Mouse (Mus musculus): ENCODE data around the gene Adcy9.

Gene Adcy9

DNA sequence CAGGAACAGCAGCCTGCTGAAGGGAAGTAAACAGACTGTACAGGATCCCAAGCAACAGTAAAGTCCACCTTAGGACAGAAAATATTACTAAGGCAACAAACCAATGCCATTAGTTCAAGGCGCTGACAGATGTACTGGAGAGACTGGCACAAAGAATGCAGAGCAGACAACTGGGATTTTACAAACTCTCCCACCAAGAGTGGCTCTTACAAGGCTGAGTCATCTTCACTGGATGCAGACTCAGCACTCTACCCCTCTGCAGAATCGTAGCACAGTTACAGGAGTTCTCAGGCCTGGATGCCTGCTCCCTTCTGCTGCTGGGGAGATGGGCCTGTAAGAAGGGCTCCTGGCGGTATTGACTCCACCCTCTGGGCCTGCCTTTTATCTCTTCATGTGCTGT, 99.4 kb downstream of the Adcy9 start:
- DNase-seq (ENCODE audit: low spot score in 2 of 2) = no peak

DNA sequence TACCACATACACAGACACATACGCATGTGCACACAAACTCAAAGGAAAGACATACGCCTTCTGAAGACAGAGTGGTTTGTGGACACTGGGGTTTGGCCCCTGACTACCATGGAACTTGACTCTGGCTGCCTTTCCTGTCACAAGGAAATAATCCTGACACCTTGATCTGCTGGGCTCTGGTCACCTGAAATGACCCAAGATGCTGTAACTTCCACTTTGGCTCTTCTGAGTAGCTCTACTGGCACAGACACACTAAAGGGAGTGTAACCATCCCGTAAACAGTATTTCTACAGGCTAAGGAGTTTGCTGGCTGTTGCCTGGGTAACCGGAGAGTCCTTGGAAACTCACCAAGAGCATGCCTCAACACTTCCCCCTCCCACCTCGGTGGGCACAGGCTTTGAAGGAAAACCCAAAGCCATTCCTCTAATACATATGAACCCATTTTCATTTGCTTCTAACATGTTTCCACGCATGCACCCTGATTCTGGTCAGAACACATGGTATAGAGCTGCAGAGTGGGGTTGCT, 102.2 kb downstream of the Adcy9 start:
- no peak for DNase-seq (ENCODE audit: low spot score in 2 of 2)

DNA sequence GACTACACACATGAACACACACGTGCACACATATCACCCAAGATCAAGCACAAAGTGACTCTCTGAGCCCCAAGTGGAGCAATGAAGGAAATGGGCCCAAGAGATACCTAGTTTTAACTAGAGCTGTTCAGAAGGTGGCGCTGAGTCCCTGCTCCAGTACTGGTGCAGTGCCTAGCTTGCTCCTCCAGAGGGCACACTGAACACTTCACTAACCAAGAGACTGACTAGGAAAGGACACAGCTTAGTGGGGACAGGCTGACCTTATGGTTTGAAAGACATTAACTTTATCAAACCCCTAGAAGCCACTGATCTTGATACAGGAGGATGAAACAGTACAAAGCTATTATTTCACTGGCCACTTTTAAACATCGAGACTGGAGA, 104.2 kb downstream of the Adcy9 start:
- peak; percentile 50 to 74 for DNase-seq (ENCODE audit: low spot score in 2 of 2)

DNA sequence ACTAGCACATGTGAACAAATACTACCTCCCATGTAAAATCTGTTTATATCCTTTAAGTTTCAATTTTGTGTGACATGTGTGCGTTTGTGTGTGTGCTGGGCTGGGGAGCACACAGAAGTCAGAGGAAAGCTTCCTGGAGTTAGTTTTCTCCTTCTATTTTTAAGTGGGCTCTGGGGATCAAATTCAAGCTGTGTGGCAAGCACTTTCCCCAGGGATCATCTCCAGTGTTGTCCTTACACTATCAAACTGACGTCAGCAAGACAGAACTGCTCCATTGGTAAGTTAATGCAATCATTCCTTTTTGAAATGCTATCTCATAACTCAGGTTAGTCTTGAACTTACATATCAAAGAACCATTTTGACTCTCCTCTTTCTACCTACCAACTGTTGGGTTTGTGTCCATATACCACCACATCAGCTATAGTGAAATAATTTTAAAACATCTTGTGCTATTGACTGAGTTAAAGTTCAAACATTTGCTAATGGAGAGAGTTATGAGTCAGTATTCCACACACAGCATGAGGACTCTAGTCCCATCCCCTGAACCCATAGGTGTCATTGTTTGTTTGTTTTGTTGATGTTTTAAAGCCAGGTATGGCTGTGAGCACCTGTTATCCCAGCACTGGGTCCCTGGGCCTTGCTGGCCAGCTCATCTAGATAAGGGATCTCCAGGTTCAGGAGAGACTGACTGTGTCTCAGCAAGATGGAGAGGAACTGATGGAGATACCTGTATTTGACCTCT, 104.8 kb downstream of the Adcy9 start:
- DNase-seq (ENCODE audit: low spot score in 2 of 2) = no peak

DNA sequence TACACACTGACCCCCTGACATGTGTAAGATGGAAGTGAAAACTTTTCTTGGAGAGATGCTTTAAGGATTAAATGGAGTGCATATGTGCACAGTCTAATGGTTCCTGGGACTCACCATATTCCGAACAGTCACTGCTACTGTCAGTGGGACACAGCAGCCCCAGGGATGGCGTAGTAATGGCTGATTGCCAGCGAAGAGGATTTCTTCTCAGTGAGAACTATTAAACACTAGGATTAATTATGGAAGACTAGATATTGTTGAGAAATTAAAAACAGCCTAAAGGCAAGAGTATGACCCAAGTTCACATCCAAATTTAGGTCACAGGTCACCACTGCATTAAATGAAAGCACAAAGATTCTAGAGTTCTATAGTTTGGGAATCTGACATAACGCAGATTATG, 105.4 kb downstream of the Adcy9 start:
- DNase-seq (ENCODE audit: low spot score in 2 of 2) = no peak

DNA sequence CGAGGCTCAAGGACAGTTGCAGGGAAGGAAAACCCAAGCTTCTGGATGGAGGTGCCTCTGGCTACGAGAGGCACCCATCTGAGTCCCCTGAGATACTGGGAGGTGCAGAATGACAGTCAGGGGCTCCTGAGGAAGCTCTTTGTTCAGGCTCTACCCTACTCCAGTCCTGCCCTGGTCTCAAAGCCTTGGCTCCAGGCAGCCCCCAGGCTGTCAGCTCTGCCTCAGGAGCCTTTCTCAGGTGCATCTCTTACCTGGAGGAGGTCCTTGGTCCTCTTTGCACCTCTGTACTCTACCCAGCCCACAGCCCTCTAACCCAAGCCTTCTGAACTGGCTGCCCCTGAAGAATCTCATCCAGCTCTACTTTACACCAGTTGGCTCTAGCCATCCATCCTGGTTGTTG, 108.3 kb downstream of the Adcy9 start:
- DNase-seq (ENCODE audit: low spot score in 2 of 2) = no peak

DNA sequence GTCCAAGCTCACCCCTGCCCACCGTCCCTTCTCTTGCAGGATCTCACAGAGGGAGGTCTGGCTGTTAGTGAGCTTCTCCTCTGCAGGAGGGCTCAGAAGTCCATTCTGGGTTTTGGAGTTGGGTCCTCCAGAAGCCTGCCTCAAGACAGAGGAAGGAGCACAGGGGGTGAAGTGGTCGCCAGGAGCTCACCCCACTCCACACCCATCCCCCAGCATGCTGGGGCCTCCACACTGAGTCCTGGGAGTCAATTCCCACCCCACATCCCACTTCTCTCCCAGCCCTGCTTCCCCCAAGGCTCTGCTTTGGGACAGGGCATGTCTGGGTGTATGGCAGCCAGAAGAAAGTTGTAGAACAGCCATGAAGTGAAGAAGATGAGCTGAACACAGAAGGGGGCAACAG, 108.7 kb downstream of the Adcy9 start:
- DNase-seq (ENCODE audit: low spot score in 2 of 2) = no peak

DNA sequence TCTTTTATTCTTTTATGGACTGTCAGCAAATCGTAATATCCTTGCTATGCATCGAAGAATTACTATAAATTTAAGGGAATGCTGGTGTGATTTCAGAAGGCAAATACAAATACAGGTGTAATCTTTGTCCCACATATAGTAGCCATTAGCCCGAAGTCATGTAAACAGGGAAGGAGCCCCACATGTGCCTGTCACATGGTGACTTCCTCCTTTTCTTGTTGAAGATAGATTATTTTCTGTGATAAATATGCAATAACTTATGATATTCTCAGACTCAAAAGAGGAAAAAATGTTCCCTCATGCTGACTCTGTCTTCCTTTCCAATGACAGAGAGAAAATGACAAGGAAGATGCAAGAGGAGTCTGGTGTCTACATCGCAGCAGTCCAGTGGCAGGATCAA, 112.5 kb downstream of the Adcy9 start:
- DNase-seq (ENCODE audit: low spot score in 2 of 2) = no peak

DNA sequence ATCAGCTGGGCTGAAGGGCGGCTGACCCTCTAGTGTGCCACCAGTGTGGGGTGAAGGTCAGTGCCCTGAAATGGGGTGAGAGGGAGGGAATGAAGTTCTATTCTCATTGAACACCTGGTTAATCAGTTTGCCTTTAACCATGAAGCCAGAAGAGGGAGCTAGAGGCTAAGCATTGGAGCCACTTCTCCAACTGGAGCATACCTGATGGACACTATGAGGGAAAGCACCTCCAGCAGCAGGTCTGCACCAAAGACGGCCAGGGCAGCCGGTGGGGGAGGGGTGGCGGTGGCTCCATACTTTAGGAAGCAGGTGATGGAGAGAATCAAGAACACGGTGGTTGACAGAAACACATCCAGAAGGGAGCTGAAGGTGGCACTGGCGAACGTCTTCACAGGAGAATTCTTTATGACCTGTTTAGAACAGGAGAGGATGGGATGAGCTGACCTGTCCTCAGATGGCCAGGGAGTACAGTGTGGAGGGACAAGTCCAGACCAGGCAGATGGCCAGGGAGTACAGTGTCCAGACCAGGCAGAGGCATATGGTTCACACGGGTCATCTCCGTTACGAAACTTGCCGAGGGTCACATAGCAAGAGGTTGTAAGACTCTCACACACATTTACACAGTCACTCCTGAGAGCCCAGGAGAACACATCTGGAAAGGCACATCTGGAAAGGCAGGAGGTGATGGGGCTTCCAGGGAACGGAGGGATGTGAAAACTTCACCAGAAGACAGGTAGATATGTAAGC, 115.9 kb downstream of the Adcy9 start:
- no peak for DNase-seq (ENCODE audit: low spot score in 2 of 2)

DNA sequence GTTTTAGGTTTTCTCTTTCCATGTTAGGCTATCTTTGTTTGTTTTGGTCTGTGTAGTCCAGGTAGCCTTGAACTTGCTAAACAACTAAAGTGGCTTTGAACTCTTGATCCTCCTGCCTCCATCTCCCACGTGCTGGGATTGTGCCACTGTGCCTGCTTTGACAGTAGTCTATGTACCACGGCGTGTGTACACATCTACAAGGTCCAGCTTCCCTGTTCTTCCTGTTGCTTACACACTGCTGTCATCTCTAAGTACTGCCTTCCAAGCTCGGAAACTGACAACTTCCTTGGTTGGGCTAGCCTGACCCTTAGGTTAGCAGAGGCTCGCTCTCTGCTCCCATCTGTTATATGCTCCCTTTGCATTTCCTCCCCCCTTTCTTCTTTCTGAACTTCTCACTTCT, 116.7 kb downstream of the Adcy9 start:
- DNase-seq (ENCODE audit: low spot score in 2 of 2) = no peak

DNA sequence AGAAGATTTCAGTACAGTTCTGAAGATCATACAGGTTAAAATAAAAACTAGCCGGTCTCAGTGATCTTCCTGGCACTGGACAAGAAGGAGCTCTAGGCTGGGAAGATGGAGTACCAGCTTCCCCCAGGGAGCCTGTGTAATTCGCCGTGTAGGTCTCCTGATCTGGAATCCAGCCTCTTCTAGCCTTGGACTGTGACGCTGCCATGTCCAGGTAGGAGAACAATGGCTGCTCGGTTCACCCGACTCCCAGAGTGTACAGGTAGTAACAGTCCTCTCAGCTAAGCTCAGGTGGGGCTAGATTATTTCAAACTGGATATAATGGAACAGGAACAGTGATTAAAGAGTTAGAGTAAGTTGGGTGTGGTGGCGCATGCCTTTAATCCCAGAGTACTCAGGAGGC, 120.0 kb downstream of the Adcy9 start:
- DNase-seq (ENCODE audit: low spot score in 2 of 2) = no peak

DNA sequence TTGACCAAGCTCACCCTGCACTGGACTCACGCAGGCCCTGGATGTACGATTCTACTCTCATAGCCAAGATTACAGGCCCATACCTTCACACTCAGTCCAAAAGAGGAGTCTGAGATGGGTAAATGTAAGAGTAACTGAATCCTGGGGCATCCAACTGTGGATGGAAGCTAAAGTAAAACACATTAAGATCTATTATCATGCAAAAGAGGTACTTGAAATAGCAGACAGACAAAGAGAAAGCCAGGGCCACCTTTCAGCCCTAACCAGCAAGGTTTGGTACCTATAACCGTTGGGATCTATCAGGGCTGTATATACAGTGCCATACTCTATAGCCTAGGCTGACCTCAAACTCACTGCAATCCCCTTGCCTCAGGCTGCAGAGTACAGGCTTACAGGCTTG, 127.0 kb downstream of the Adcy9 start:
- no peak for DNase-seq (ENCODE audit: low spot score in 2 of 2)

DNA sequence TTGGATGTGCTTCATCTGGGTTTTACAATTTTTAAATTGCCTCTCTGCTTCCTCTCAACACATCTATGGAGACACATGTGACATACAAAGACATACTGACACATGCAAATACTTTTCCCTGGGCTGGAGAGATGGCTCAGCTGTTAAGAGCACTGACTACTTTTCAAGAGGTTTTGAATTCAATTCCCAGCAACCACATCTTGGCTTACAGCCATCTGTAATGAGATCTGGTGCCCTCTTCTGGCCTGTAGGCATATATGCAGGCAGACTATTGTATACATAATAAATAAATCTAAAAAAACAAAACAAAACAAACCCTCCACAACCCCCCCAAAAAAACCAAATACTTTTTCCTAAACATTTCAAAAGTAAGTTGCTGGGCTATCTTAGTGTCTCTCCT, 130.8 kb downstream of the Adcy9 start:
- no peak for DNase-seq (ENCODE audit: low spot score in 2 of 2)

DNA sequence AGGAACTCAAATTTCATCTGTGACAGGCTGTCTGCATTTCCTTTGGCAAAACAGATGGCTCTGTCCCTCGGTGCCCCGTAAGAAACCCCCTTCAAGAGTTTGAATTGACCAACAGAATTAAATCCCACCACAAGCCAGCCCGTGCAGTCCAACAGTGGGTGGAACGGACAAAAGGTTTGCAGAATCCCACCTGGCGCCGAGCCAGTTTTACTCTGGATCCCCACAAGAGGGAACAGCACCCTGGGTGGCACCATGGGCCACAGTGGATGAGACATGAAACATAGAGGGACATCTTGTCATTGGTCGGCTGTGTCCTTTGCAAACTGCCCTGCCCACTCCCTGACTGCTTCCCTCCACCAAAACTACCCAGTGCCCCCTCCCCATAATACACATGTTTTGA, 133.7 kb downstream of the Adcy9 start:
- DNase-seq (ENCODE audit: low spot score in 2 of 2) = no peak

DNA sequence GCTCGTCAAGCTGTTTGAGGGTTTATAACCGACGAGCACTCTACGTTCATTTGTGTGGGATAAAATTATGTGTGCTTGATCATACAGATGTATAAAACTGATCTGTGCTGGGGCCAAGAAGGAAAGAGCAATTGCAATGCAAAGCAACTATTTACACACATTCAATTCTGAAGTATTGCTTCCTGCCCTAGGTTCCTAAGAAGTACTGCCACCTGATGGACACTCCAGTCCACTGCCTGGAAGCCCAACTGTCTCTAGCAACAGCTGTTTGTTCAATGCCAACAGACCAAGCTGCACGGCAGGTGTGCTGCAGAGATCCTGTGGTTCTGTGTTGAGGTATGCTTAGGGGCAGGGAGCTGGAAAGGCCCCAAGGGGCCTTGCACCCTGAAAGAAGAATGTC, 135.0 kb downstream of the Adcy9 start:
- peak in 1 of 2 experiments; percentile 32 for DNase-seq (ENCODE audit: low spot score in 2 of 2)

DNA sequence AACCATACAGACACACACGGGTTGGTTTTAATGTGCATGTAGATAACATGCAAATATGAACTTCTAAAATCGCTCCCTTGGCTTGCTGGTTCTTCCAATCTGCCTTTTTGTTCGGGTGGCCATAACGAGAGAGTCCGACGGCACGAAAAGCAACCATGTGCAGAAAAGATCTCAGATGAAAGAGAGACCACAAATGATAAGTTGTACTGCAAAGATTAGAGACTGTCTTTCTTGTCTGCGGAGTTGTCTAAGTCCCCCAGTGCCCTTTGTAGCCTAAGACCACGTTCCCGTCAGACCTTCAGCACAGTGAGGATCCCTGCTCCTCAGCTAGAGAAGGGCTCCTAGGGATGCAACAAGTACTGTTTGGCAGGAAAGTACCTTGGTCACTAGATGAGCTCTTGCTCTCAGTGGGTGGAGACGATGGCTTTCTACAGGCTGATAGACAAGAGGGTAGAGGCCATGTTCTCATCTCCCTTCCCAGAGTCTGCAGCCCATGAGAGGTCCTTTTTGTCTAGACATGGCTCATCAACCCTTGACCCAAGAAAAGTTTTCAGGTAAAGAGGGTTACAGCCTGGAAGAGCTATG, 136.9 kb downstream of the Adcy9 start:
- DNase-seq (ENCODE audit: low spot score in 2 of 2) = no peak

DNA sequence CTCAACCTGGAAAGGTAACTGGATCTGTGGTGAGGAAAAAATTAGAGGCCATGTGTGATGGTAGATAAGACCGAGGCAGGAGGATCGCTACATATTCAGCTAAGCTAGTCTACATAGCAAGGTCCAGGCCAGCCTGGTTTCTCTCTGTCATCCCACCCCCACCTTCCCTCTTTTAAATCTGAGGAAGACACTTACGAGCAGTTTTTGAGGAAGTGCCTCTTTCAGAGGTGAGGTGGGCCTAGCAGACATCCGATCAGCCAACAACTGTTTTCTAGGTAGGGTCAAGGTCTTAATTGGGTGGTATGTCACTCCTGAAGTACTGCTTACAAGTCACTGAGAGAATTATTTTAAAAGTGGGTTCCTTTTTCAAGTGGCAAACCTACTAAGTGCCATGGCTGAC, 138.8 kb downstream of the Adcy9 start:
- DNase-seq (ENCODE audit: low spot score in 2 of 2) = no peak

DNA sequence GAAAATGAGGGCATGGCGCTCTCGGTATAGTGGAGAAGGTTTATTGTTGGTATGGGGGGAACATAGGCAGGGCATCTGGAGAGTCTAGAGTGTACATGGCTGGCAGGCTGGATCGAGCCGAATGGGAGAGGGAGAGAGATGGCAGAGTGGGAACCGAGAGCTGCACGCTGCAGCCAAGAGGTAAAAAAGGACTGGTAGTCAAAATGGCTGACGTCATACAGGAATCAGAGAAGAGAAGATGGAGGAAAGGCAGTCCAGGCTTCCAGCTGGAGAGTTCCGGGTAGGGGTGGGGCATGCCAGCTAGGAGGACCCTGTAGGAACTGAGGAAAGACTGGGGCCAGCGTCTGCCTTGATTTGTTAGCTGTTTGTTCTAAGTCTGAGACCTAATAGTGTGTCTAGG, 139.3 kb downstream of the Adcy9 start:
- DNase-seq (ENCODE audit: low spot score in 2 of 2) = no peak

DNA sequence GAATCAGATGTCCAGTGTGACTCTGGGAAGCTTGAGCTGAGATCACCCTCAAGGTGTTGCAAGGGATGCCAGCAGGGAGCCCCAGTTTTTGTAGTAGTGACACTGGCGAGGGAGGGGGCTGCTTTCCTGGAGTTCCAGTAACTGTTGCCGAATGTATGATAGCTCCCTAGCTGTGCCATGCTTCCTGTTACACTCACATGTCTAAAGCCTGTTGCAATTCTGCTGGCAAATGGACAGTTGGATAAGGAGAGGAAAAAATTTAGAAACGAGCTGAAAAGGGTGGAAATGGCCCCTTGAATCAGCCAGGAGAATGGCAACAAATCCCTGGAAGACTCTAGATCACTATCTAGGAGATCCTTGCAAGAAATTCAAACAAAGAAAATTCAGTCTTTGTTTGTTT, 140.7 kb downstream of the Adcy9 start:
- no peak for DNase-seq (ENCODE audit: low spot score in 2 of 2)

DNA sequence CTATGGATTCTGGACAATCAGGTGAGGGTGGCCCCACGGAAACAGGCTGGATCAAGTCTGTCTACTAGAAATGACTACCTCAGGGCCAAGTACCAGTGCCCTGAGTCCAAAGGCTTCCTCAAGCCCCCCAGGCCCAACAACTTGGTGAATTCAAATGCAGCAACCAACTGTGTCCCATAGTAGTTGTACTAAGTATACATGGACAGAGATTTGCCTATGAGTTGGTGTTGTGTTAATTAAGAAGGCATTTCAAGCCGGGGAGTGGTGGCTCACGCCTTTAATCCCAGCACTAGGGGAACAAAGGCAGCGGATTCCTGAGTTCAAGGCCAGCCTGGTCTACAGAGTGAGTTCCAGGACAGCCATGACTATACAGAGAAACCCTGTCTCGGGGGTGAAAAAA, 143.7 kb downstream of the Adcy9 start:
- DNase-seq (ENCODE audit: low spot score in 2 of 2) = no peak

DNA sequence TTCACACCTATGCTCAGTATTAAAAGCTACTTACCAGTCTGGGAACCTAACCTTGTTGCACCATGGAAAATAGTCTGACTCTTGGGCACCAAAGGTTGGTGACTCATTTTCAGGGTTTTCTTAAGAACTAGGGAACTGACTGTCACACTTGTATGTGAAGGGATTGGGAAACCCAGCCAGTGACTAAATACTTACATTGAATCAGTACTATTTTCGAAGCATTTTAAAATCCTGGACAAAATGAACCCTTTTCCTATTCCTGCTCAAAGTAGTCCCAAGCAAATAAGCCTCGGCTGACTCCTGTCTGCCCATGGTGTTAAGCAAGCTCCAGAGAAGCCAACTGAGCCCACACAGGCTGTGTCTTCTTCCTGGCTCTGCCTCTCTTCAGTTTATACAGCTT, 144.1 kb downstream of the Adcy9 start:
- no peak for DNase-seq (ENCODE audit: low spot score in 2 of 2)

DNA sequence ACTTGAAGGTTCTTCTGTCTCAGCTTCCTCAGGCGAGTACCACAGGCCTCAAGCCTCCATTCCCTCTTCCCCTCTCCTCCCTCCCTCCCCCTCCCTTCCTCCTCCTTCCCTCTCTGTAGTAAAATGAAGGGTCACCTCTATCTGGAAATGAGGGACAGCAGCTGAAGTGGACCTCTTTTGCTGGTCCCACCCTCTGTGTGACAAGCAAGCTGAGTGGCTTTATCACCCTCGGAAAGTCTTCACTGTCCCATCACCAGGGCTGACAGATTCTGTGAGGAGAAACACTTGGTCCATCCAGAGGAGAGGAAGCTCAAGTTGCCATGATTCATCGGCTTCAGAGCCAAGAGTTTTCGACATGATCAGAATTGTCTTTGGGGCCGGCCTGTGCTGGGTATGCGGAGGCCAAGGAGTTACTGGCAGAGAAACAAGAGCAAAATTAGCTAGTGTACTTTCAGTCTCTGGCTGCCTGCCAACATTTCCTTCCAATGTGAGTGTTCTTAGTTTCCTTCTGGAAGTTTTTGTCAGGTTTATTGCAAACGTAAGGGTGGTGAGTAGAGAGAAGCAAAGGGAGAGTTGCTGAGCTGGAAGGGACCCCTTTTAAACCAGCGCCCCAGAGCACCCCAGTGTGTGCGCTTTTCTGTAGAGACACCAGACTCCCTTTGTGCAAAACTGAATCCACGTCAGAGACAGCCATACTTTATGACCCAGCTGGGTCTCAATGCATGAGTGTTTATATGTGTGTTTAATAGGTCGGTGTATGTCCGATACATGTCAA, 146.4 kb downstream of the Adcy9 start:
- DNase-seq (ENCODE audit: low spot score in 2 of 2) = peak in 1 of 2 experiments; percentile 23

Data from spleen, postnatal 10 days (tissue).